Mouse (Mus musculus): Measurements from ENCODE around the gene Tax1bp1.

Gene Tax1bp1

DNA sequence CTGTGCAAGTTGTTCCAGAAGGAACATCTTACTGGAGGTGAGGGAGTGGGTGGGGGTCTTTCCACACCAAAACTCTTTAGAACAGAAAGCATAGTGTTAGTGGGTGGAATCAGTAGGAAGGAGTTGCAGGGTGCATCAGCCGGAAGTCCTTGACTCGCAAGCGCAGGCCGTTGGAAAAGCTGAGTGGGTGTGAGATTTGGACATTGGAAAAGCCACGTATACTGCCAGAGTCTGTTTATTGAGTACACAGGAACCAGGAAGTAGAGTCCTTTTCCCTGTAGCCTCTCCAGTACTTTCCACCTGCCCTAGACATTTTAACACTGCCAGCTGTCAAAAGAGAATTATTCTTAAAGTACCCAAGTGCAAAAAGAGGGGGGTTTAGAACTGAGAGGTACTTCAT is 5.7 kb upstream of the Tax1bp1 start:
- DNase-seq, result no peak

- no peak for DNase-seq
Observed at GRCm38 (mm10) chr6:52712563-52712962, 966 bp upstream of the Tax1bp1 start.

DNA sequence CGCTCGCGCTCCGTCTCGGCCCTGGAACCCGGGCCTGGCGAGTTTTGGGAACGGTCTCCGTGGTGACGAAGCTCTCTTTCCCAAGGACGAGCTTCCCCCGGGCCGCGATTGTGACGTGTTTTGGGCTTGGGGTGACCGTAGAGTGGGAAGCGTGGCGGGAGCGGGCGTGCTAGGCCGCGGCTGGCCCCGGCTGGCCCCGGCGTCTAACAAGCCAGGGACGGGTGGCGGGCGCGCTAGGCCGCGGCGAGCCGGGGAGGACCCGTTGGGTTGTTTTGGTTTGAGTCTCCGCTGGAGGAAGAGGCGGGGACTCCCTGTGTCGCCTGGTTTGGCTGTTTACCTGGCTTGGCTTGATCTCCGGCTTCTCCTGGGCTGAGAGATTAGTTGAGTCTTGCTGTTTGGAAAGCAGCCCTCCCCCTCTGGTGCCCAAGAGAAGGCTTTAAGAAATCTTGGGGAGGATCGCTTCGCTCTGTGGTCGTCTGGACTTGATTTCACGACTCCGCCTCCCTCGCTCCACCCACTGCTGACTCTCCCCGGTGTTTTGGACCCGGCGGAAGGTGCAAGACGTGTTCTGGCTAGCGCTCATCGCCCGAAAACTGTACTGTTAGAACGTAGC is 474 bp downstream of the Tax1bp1 start:
- peak; percentile 80 for DNase-seq

GRCm38 (mm10) chr6:52717493-52718192 is 4.1 kb downstream of the Tax1bp1 start:
- DNase-seq, result no peak

DNA sequence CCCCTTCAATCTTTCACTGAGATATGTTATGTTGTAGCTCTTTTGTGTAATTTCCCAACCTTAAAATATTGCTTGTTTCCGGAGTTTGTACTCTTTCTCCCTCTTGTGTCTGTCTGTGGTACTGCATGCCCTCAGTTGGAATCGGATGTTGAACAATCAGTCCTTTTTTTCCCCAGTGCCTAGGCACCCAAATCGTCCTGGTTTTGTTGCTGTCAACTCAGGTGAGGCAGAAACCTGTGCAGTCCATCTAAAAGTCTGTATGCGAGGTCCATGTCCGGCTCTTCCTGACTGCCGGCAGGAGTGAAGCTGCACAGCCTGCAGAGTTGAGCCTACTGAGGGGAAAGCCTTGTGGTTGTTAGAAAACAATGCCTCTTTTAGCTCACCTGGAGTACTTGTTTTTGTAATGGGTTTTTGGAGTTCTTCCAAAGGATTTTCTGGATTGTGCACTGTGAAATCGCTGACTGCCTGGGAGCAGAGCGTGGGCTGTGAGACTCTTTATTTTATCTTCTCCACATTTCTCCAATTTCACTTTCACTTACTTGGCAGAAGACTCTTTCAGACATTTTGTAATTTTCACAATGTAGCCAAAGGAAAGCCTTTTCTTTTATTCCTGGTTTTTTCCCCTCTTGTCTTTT is 11.4 kb downstream of the Tax1bp1 start:
- DNase-seq, result peak; percentile 77

GRCm38 (mm10) chr6:52730338-52730737 is 16.8 kb downstream of the Tax1bp1 start:
- no peak for DNase-seq

GRCm38 (mm10) chr6:52734630-52735029 is 21.1 kb downstream of the Tax1bp1 start:
- no peak for DNase-seq

- no peak for DNase-seq
Observed at GRCm38 (mm10) chr6:52752832-52753231, 39.3 kb downstream of the Tax1bp1 start.

GRCm38 (mm10) chr6:52765206-52765605 is 51.7 kb downstream of the Tax1bp1 start:
- DNase-seq, result no peak

- no peak for DNase-seq
Observed at GRCm38 (mm10) chr6:52770789-52771188, 57.3 kb downstream of the Tax1bp1 start.

DNA sequence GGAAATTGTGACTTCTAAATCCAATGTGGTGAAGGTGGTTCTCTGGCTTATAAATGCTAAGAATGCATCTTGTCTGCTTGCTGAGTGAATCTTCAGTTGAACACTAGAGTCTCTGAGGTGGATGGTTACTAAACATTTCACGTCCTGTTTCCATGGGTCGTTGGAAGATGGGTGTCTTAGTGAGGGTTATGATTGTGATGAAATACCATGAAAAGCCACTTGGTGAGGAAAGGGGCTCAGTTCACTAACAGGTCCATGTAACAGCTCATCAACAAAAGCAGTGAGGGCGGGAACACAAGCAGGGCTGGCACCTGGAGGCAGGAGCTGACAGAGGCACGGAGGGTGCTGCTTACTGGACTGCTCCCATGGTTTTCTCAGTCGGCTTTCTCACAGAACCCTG is 59.6 kb downstream of the Tax1bp1 start:
- no peak for DNase-seq

- no peak for DNase-seq
Observed at GRCm38 (mm10) chr6:52775350-52775749, 61.8 kb downstream of the Tax1bp1 start.

DNA sequence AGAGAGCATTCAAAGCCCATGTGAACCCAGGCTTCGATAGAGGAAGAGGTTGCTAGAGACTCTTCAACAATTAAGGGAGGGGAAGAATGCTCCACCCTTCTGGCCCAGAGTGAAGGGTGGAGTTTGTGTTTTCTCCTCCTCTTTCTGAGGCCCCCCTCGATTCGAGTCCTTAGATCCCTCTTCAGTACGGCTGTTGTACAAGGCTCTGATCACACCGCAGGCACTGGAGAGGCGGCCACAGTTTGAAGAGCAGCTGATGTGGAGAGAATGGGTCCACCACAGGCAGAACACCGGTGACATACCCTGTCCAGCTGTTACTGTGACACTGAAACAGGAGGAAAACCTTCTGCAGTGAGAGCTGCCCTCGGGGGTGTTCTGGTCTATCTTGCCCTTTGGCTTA is 62.4 kb downstream of the Tax1bp1 start:
- no peak for DNase-seq

DNA sequence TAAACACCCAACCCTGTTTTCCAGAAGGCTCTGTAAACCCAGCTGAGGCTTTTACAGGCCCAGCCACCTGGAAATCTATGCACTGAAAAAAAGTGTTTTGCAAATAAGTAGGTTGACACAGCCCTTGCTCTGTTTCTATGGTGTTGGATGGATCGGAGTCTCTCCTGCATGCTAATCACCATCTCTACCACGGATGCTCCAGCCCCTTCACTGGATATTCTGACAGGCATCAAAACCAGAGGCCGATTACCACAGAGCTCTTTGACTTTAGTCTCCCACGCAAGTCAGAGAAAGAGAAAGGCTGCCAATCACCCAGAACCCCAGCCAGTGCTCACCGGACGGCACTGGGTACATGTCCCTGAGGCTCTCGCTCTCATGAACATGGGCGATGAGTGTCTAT is 63.5 kb downstream of the Tax1bp1 start:
- no peak for DNase-seq

DNA sequence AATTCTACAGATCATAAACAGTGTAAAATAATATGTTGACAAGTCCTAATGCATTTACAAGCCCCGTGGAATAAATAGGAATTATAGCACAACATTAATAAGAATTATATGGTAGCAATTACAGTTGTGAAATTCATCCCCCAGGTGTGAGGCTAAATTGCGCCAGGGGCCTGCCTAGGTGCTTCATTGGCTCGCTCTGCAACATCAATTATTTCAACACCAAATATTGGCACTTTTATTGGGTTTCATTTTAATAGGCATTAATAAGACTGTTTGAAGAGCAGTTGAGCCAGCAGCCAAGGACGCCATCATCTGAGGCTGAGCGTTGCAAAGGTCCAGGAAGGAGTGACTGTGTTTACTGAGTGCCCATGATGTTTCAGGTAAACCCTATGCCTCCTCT is 65.0 kb downstream of the Tax1bp1 start:
- no peak for DNase-seq

DNA sequence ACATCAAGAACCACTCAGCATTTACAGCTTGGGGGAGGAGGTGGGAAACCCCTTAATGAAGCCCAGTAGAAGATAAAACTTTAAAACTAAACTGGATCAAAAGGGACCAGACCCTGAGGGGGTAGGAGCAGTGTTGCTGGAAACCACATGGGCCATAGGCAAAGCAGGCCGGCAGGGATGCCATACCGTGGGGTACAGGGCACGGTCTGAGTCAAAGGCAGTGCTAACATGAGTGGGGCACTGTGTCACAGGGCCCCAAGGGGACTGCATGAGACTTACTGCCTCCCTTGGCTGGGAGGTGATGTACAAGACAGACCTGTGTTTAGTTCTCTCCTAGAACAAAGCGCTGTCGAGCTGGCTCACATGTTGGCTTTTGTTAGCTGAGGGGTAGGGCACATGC is 66.0 kb downstream of the Tax1bp1 start:
- DNase-seq, result no peak

- DNase-seq, result no peak
Observed at GRCm38 (mm10) chr6:52790316-52790715, 76.8 kb downstream of the Tax1bp1 start.

- DNase-seq, result no peak
Observed at GRCm38 (mm10) chr6:52790781-52791180, 77.3 kb downstream of the Tax1bp1 start.

GRCm38 (mm10) chr6:52792455-52792854 is 78.9 kb downstream of the Tax1bp1 start:
- peak; percentile 37 for DNase-seq

DNA sequence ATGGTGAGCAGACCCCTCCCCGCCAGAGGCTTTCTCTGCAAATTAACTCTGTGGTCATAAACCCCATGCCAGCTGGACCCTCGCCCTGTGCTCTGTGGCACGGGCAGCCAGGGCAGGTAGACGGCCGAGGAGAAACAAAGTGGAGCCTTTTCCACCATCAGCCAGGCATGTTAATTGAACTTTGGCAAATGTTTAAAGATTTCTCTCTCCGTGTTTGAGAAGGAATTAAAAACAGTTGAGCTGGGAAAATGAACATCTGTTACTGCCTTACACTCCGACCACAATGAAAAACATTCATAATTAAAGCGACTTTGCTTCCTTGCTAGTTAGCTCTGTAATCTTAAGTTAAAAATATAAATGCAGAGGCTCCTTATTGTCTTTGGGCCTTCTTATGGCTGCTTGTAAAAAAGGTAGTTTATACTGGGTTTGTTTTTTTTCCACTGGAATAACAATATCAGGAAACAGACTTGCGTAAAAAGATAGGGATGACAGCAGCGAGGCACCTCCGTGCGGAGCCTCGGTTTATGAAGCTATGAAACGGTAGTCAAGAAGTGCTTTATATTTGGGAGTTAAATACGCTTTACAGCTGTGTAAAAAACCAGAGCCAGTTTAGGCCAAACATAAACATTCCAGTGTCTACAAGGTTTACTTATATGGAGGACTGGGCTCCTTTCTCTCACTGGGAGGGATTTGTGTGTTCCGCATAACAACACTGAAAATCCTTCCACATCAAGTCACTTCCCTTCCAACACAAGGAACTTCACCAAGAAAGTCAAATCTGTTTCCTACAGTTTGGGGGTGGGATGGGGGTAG is 81.7 kb downstream of the Tax1bp1 start:
- no peak for DNase-seq

GRCm38 (mm10) chr6:52796035-52796598 is 82.6 kb downstream of the Tax1bp1 start:
- DNase-seq, result no peak

DNA sequence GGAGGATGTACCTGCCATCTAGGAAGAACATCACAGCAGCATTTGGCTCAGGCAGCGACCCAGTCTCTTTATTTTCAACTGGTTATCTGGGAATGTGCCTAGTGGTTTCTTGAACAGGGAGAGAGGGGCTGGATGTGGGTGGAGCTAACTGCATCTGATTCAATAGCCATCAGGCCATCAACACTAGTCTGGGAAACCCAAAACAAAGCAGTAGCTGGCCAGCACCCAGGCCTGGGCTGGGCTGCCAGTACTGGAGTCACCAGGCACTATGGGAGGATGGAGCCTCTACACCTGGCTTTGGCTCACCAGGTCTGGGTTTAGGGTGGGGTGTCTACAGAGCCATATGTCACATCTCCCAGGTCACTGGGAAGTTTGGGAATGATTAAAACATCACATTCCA is 83.2 kb downstream of the Tax1bp1 start:
- DNase-seq, result no peak

DNA sequence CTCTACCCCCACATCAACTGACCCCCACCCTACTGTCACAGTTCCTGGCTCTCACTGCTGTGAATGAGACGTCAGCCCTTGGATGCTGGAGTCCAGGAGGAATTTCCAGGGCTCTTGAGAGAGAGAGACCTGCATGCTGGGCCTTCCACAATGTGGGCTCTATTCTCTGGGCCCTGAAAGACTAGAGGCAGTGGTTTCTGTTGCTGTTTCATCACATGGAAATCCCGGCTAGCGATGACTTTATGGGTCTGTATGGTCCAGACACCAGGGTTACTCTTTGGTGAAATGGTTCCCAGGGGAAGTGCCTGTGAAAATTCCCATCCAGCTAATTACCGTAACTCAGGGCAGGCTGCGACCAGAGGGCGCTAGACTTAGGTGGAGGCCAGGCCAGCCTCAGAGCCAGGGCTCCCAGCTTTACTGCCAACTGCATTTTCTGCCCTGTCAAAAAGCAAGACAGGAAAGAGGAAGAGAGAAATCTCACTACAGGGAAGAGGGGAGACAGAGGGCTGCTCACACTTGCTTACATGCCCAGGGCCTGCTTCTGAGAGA is 83.8 kb downstream of the Tax1bp1 start:
- no peak for DNase-seq
